Mouse (Mus musculus) T-helper 17 cell (primary cell): ENCODE measurements around the gene Apon.
"Not testable (repeated sequence)": the region's sequence is repeated elsewhere in the genome, so short reads cannot be mapped to it uniquely, and the experiment has no call there.

Source experiments
- in situ Hi-C, 2 experiments: fragments of 300-600 bp; cut with MboI, MseI; formaldehyde crosslinking; loops; 1 replicate in 1 of 2; 2 replicates in 1 of 2; pipeline ENCODE4 v1.15.1; 2025; ENCODE audit warnings: high pct_unique_total_duplicates in 2 of 2

Gene Apon

GRCm38 (mm10) chr10:128232420-128232985 lies 21.4 kb upstream of the Apon start:
- in situ Hi-C loops: no loop called here

DNA sequence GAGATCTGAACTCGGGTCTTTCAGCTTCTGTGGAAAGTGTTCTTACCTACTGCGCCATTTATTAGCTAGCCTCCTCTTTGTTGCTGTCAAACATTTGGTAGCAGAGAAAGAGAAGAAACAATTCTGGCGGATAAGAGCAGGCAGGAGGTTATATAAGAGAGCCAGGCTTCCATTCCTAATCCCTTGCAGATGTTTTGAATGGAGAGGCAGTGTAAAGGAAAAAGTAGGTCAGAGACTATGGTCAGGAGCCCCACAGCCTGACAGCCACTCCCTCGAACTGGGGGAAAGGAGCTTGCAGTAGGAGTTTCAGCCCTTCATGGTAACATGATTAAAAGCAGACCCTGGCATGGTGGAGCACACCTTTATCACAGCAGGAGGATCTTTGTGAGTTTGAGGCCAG lies 17.6 kb upstream of the Apon start:
- in situ Hi-C loops: no loop called here

- in situ Hi-C loops: no loop called here
These were observed 16.0 kb upstream of the Apon start for GRCm38 (mm10) chr10:128237807-128238480.

- in situ Hi-C loops: no loop called here
These were observed 14.8 kb upstream of the Apon start for GRCm38 (mm10) chr10:128239140-128239539.

GRCm38 (mm10) chr10:128240131-128240530 lies 13.8 kb upstream of the Apon start:
- in situ Hi-C loops: loop anchor here in 1 of 2 experiments (5.0 kb wide), 1 partner anchor 98 kb away; no protein-coding TSS in a partner anchor

DNA sequence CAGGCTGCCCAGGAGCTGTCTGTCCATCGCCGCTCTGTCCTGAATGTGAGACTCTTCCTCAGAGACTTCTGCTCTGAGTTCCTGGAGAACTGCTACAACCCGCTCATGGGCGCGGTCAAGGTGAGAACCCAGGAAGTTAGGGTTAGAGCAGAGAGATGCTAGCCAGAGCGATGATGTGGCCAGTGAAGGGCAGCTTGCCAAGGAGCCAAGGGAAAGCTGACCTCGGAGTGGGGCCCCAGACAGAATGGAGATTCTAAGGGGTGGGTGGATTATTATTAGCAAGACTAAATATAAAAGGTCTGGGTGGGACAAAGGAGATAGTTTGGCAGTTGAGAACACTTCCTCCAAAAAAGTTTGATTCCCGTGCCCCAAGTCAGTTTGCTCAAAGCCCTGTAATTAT lies 10.6 kb upstream of the Apon start:
- in situ Hi-C loops: loop anchor here in 1 of 2 experiments (5.0 kb wide), 1 partner anchor 101 kb away; no protein-coding TSS in a partner anchor

DNA sequence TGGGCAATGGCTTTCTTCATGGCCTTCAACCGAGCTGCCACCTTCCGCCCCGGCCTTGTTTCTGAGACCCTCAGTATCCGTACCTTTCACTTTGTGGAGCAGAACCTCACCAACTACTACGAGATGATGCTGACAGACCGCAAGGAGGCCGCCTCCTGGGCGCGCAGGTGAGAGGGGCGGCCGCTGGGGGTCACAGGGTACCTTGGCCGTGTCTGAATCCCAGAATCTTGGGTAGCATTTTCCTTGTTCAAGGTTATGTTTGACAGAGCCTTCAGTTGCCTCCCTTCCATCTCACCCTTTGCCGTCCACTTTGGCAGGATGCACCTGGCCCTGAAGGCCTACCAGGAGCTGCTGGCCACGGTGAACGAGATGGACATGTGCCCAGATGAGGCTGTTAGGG lies 9.8 kb upstream of the Apon start:
- in situ Hi-C loops: loop anchor here in 1 of 2 experiments (5.0 kb wide), 1 partner anchor 102 kb away; no protein-coding TSS in a partner anchor

GRCm38 (mm10) chr10:128247020-128247732 lies 6.7 kb upstream of the Apon start:
- in situ Hi-C loops: no loop called here

DNA sequence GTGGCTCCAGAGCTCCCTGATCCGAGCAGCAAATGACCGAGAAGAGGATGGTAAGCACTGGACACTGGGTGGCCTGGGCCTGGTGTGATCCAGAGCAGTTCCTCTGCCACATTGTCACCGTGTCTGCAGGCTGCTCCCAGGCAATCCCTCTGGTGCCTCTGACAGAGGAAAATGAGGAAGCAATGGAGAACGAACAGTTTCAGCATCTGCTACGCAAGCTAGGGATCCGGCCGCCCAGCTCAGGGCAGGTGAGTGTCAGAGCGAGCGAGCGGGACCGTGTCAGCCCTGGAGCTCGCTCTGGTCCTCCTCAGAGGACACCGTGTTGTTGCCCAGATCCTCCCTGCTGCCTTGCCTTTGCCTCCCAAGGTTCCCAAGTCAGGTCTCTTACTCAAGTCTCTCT lies 3.3 kb upstream of the Apon start:
- in situ Hi-C loops: loop anchor here in 1 of 2 experiments (5.0 kb wide), 1 partner anchor 133 kb away; no protein-coding TSS in a partner anchor

DNA sequence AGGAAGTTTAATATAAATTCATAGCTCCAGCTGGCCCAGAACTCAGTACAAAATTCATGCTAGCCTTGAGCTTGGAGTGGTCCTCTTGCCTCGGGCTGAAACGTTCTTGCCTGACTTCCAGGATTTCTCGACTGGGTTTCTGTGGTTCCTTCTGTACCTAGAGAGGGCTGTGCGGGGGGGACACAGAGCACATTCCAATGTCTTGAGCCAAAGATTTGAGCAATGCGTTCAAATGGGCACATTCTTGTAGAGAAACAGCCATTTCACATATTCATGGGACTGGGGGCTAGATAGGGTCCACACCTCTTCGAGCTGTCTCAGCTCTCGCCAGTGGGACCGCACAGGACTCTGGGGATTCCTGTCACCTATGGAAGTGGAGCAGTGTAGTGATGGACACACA lies 2.0 kb downstream of the Apon start:
- in situ Hi-C loops: no loop called here

DNA sequence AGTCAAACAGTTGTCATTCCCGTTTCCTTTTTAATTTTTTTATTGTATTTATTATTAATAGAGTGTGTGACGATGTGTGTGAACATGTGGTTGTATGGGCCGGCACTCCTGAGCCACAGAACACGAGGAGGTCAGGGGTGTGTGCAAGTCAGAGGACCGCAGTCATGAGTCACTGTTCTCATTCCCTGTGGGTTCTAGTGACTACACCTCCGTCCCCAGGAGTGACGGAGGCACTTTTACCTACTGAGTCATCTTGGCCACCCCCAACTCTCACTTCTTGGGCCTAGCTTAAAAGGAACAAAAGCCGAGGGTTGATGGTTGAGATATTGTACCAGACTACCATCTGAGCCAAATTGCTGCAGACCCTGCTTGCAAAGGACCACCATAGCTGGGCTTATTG lies 2.4 kb downstream of the Apon start:
- in situ Hi-C loops: no loop called here

GRCm38 (mm10) chr10:128258953-128259352 lies 5.1 kb downstream of the Apon start:
- in situ Hi-C loops: no loop called here

DNA sequence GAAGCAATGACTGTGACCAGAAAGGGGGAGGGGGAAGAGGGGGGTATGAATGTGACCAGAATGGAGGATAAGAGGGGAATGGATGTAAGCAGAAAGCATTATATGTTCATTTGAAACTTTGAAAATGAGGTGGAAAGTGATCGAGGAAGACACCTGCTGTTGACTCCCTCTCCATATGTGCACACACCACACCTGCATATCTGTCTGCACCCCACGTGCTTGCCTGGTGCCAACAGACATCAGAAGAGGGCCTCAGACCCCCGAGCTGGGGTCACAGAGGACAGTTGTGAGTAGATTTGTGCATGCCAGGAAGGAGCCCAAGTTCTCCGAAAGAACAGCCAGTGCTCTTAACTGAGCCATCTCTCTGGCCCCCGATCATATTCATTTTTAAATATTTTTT lies 6.0 kb downstream of the Apon start:
- in situ Hi-C loops: no loop called here

DNA sequence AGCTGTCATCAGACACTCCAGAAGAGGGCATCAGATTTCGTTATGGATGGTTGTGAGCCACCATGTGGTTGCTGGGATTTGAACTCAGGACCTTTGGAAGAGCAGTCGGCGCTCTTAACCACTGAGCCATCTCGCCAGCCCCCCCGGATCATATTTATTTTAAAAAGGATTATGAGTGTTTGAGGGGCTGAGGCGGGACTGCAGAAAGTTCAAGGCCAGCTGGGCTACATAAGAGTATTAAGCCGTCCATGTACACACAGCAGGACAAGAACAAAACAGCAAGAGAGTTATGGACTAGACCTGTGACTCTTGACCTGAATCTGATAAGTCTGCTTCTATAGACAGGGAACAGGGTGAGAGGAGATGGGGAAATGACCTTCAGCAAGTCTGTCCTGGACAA lies 6.5 kb downstream of the Apon start:
- in situ Hi-C loops: not testable (repeated sequence)

- in situ Hi-C loops: no loop called here
These were observed 8.4 kb downstream of the Apon start for GRCm38 (mm10) chr10:128262300-128262699.

GRCm38 (mm10) chr10:128263393-128264310 lies 9.8 kb downstream of the Apon start:
- in situ Hi-C loops: no loop called here

DNA sequence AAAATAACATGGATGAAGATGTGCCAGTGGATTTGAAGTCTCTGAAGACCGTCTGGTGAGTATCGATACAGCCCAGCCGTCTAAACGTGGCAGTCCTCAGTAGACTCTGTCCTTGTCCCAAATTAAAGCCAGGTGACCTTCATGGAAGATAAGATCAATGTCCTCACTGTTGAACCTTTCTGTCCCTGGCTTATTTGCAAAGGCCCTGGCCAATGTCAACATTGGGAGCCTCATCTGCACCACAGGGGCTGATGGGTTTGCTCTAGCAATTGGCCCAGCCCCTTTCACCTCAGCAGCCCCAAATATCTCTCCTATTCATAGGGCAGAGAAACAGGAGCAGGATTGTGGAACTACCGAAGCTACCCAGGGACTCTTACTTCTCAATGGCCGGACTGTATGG lies 14.5 kb downstream of the Apon start, which contains the start of gene Apof:
Gene Apof (plus strand): TSS at position 301 of the 400 bp plus-strand sequence.
- in situ Hi-C loops: no loop called here

- in situ Hi-C loops: no loop called here
These were observed 15.5 kb downstream of the Apon start for GRCm38 (mm10) chr10:128269206-128269910.

DNA sequence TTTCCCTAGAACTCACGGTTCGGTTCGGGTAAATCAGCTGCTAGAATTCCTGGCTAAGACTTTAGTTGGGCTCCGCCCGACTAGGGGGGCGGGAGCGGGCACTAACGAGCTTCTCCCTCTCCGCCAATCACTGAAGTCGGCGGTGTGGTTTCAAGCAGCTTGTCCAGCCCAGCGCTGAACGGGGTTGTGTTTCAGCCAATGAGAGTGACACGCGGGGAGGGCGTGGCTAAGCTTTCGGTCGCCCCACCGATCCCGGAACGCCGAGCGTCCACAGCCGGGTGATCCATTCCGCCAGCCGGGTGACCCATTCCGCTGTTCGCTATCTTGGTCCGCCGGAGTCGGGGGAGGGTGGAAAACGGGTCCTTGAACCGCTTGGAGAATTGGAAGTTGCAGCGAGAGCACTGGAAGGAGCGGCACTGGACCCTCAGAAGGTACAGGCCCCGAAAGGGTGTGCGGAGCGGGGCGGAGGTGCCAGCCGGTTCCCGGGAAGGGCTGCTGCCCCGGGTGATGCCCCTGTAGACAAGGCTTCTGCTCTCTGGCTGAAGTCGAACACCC lies 16.5 kb downstream of the Apon start, which contains the start of gene Stat2:
Gene Stat2 (plus strand): TSS at position 273 of the 555 bp plus-strand sequence.
- in situ Hi-C loops: no loop called here

DNA sequence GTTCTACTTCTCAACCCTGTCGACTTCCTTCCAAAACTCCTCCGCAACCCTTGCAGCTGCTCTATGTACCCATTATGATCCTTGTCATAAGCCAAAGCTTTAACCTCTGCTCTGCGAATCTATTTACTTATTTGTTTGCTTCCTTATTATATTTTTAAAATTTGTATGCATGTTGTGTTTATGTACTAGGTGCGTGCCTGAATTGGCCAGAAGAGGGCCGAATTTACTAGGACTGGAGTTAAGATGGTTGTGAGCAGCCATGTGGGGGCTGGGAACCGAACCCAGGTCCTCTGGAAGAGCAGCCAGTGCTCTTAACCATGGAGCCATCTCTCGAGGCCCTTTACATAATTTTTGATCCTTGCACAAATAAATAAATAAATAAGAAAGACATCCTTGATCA lies 17.0 kb downstream of the Apon start:
- in situ Hi-C loops: no loop called here
